Mouse (Mus musculus): ENCODE results near the gene Tbcc. TPM values are rescaled to one million over a fixed set of nuclear protein-coding genes. Genes with fewer than 3 reads are reported as not detected.

Gene Tbcc
- total and polyA plus RNA-seq, 3 experiments: 19.3 to 31.8 TPM; not detected in 1

GRCm38 (mm10) chr17:46880322-46880721 is 10.2 kb upstream of the Tbcc start (continued):
- TF ChIP-seq NRF1 (IDR thresholded peaks at IDR 0.05; ENCODE audit: insufficient read depth, low read depth, low read length, poor library complexity, severe bottlenecking): no peak
- no peak for TF ChIP-seq POLR2A (IDR thresholded peaks at IDR 0.05; ENCODE audit: control insufficient read depth in 1 of 2, insufficient read depth in 1 of 2, low read depth in 1 of 2, low read length in 2 of 2, poor library complexity in 1 of 2)
- TF ChIP-seq HCFC1 (IDR thresholded peaks at IDR 0.05; ENCODE audit: low read depth, low read length): no peak
- TF ChIP-seq GATA1 (IDR thresholded peaks at IDR 0.05; ENCODE audit: low read depth, low read length): peak; percentile 40; the same call in 1 of the 2 replicates
- TF ChIP-seq ZC3H11A (IDR thresholded peaks at IDR 0.05; ENCODE audit: low read depth, low read length): no peak
- TF ChIP-seq MYB (IDR thresholded peaks at IDR 0.05; ENCODE audit: low read depth, low read length): no peak
- TF ChIP-seq MXI1 (IDR thresholded peaks at IDR 0.05; ENCODE audit: low read depth, low read length): no peak
- peak; percentile 29; the same call in 1 of the 2 replicates for TF ChIP-seq SIN3A (IDR thresholded peaks at IDR 0.05; ENCODE audit: low read length)
- 0 out of 2 replicates have a peak, but pooled peaks have one; percentile 9 for TF ChIP-seq ETS1 (IDR thresholded peaks at IDR 0.05; ENCODE audit: low read depth, low read length)
- TF ChIP-seq JUND (IDR thresholded peaks at IDR 0.05; ENCODE audit: low read depth, low read length): no peak
- TF ChIP-seq TAL1 (IDR thresholded peaks at IDR 0.05; ENCODE audit: low read length): no peak
- no peak for TF ChIP-seq MYC (IDR thresholded peaks at IDR 0.05; ENCODE audit: low read depth, low read length)
- peak in 1 of 2 experiments; percentile 57; a peak in 1 of 4 replicates for TF ChIP-seq EP300 (IDR thresholded peaks at IDR 0.05; ENCODE audit: low read depth in 1 of 2, low read length in 2 of 2)
- TF ChIP-seq MAFK (IDR thresholded peaks at IDR 0.05; ENCODE audit: borderline replicate concordance, low read depth, low read length): no peak
- TF ChIP-seq E2F4 (IDR thresholded peaks at IDR 0.05; ENCODE audit: borderline replicate concordance, low read depth, low read length): no peak
- TF ChIP-seq MAZ (IDR thresholded peaks at IDR 0.05; ENCODE audit: low read depth, low read length): no peak
- TF ChIP-seq CHD1 (IDR thresholded peaks at IDR 0.05; ENCODE audit: low read depth, low read length): no peak
- TF ChIP-seq MEF2A (IDR thresholded peaks at IDR 0.05; ENCODE audit: extremely low read depth, insufficient replicate concordance, low read depth, low read length, poor library complexity, severe bottlenecking): no peak
- no peak for TF ChIP-seq GABPA (IDR thresholded peaks at IDR 0.05; ENCODE audit: low read depth, low read length)
- TF ChIP-seq RAD21 (IDR thresholded peaks at IDR 0.05; ENCODE audit: low read depth, low read length): no peak
- TF ChIP-seq TBP (IDR thresholded peaks at IDR 0.05; ENCODE audit: low read depth, low read length): no peak
- no peak for TF ChIP-seq USF1 (IDR thresholded peaks at IDR 0.05; ENCODE audit: low read depth, low read length)
- no peak for TF ChIP-seq USF2 (IDR thresholded peaks at IDR 0.05; ENCODE audit: borderline replicate concordance in 1 of 2, insufficient read depth in 1 of 2, low read depth in 1 of 2, low read length in 2 of 2)
- no peak for TF ChIP-seq MAX (IDR thresholded peaks at IDR 0.05; ENCODE audit: low read length)
- no peak for TF ChIP-seq ELF1 (IDR thresholded peaks at IDR 0.05; ENCODE audit: low read depth, low read length)

Data from MEL (cell line).